Mouse (Mus musculus): Measurements from ENCODE around the gene Gm4131. TPM values are rescaled to one million over a fixed set of nuclear protein-coding genes. Genes with fewer than 3 reads are reported as not detected.

The Gm4131 gene
- not detected for polyA plus RNA-seq (2014; fragmentation: Illumina TruSeq; extraction: RNeasy Lipid Tissue Mini Kit (QIAGEN cat#74804); ENCODE audit: low replicate concordance)

DNA sequence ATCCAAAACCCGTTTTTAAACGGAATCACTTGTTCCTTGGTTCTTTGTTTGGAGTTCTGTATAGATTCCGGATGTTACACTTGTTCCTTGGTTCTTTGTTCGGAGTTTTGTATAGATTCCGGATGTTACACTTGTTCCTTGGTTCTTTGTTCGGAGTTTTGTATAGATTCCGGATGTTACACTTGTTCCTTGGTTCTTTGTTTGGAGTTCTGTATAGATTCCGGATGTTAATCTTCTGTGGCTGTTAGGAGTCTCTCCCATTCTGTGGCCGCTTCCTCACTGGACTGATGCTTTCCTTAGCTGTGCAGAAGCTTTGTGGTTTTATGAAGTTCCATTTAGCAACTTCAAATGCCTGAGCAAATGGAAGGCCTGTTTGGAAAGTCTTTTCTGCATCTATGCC lies at the start of gene Gm4131:
Gene Gm4131, minus strand, starts transcription at position 101 of the 400 bp plus-strand sequence.

DNA sequence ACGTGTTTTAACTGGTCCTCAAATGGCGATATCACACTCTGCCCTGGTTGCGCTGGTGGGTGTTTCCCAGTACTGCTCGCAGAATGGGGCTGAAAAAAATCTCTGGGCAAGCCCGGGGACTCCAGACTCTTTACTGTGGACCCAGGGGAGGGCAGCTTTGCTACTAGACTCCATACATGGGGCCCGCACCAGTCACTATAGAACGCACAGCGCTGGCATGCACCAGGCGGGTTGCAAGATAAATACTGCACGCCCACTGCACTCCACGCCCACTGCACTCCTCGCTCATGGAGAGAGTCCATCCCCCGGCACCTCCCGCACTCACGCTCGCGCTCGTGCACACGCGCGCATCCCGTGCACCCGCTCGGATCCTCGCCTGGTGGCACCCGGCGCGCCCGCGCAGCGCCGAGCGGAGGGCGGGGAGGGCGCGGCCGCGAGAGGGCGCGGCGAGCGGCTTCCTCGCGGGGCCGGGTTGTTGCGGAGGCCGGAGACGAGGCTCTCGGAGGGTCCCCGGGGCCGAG lies 11.4 kb downstream of the Gm4131 start, which contains the start of gene Fam124a:
Gene Fam124a, plus strand, starts transcription at position 429 of the 521 bp plus-strand sequence.

DNA sequence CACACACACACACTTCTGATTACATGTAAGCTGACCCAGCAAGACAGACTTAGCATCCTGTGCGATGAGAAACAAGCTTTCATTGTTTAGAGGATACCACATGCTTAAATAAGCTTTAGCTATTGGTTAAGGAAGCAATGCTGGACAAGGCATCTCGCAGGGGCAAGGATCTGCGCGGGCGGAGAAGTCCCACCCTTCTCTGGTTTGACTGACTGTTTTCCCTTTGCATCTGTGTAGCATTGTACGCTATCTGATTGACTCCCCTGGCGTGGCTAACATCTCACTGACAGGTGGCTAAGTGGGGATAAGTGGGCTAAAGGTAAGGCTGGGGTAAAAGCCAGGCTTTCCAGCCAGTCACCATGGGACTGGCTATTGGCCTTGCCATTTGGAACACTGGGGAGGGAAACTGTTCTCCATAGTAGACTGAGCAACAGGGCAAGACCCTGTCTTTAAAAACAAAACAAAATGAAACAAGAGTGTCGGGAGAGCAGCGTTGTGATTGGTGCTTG lies 110.4 kb downstream of the Gm4131 start, which contains the start of gene Gucy1b2:
Gene Gucy1b2, minus strand, starts transcription at position 51 of the 509 bp plus-strand sequence.

Other genes with a start within 250 kb of the Gm4131 start
- gene Gucy1b2, start 110.6 kb downstream of the Gm4131 start, polyA plus RNA-seq (2014; fragmentation: Illumina TruSeq; extraction: RNeasy Lipid Tissue Mini Kit (QIAGEN cat#74804); ENCODE audit: low replicate concordance) = not detected
- gene Fam124a, start 11.2 kb downstream of the Gm4131 start, polyA plus RNA-seq (2014; fragmentation: Illumina TruSeq; extraction: RNeasy Lipid Tissue Mini Kit (QIAGEN cat#74804); ENCODE audit: low replicate concordance) = 1.4 TPM
- not detected for gene Serpine3, start 96.7 kb upstream of the Gm4131 start, polyA plus RNA-seq (2014; fragmentation: Illumina TruSeq; extraction: RNeasy Lipid Tissue Mini Kit (QIAGEN cat#74804); ENCODE audit: low replicate concordance)
- gene Ints6, start 194.2 kb upstream of the Gm4131 start, polyA plus RNA-seq (2014; fragmentation: Illumina TruSeq; extraction: RNeasy Lipid Tissue Mini Kit (QIAGEN cat#74804); ENCODE audit: low replicate concordance) = 54.0 TPM